Mouse (Mus musculus) induced T-regulatory cell, adult 2 months (primary cell): ENCODE results near the gene Lhx4.

Experiments
- DNase-seq: peaks from one replicate; pipeline ENCODE4 v3.0.0-alpha.2; 2012; ENCODE audit warnings: low read depth

Gene Lhx4

GRCm38 (mm10) chr1:155742411-155743363 lies 8.8 kb downstream of the Lhx4 start:
- DNase-seq: no peak

GRCm38 (mm10) chr1:155741988-155742387 lies 9.5 kb downstream of the Lhx4 start:
- peak; percentile 50 for DNase-seq

- peak; percentile 38 for DNase-seq
These were observed 10.0 kb downstream of the Lhx4 start for GRCm38 (mm10) chr1:155741378-155741945.

DNA sequence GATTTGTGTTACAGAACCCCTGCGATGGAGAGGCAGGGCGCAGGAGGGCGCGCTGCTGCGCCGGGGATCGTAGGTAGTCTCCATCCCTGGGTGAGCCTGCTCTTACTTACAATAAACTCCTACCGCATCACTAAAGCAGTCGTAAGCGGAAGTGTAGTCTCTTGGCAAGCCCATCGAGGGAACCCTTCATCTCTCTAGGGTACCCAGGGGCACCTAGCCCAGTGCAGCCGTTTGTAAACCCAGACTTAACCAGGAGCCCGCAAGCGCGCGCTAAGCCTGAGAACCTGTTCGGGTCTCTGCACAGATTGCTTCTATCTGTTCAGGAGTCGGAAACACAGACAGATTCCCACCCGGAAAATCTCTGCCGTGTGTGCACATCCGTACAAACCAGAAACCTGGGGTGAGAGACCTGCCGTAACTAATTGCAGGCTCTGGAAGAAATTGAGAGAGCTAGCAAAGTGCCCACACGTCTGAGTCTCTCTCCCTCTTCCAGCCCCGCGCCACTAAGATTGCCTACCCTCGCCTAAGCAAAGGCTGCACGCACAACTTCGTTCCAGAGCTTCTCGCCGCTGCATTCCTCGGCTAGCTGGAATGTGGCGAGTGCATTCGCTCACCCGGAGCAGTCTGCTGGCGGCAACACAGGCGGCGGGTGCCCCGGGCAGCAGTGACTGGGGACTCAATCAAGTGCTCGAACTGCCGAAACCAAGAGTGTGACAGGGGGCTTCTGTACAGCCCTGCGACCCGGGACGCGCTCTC lies 10.7 kb downstream of the Lhx4 start:
- DNase-seq: peak; percentile 55

DNA sequence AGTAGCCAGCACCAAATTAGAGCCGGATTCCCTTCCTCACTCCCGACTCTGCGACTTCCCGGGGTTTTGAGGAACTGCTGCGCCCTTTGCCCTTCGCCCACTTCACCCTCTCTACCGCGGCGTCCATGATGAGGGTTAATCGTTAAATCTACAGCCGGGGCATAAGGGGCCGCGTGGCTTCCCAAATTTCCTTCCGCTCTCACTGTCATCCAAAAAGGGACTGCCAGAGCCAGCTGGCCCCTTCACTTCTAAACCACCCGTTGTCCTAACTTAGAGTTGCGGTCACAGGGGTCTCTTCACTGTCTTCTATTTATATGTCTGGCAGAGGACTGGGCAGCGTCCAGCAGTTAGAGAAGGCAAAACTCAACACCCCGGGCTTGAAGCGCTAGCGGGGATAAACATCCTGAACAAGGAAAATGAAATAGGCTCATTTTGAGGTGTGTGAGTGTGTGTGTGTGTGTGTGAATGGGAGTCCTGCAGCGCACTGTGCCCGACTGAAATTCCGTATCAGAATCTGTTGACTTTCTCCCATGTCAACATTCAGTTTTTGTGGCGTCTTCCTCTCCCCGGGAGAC lies 13.6 kb downstream of the Lhx4 start:
- no peak for DNase-seq

DNA sequence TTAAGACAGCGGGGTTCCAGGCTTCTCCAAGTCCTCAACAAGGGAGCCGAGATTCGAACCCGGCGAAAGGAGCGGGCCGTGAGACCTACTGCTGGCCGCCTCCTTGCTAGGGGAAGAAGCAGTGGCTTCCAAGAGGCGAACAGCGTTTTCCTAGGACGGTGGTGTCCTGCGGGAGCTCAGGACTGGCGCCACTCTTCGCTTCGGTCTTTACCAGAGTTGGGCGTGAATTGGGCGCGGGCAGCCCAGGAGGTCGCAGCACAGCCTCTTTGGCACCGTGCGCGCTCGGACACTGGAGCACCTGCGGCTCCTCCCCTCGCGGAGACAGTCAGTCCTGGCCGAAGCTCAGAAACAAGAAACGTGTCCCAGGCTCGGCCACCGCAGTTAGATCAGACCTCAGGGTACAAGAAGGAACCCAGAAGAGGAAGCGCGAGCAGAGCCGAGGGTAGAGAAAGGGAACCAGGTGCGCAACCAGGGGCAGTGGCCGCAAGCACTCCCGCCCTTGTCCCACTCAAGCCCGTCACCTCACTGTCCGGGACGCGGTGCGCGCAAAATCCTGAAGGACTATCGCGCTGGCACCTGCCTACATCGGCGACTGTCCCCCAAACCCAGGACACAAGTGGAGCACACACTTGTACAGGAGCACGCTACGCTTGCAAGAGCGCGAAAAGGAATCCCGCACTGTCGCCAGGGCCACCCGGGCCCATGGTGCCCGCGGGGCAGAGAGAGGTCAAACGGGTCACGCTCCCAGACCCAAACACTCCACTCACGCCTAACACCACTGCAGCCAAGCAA lies 14.3 kb downstream of the Lhx4 start:
- no peak for DNase-seq

GRCm38 (mm10) chr1:155736096-155736825 lies 15.2 kb downstream of the Lhx4 start:
- DNase-seq: no peak

DNA sequence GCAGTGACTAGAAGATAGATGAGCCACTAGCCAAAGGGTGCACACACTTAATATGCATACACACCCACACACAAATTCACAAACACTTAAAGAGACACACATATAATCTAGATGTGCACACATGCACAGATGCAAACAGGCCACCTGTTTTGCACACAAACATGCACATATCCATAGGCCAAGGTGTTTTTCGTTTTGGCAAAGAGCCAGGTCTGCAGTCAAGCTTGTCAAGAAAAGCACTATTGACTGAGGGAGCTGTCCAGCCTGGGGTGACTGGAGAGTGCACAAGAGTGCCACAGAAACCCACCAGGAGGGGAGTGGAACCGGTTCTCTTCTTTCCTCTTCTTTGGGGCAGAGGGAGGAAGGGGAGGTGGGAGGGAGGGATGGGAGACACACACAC lies 20.3 kb downstream of the Lhx4 start:
- DNase-seq: no peak

- no peak for DNase-seq
These were observed 22.2 kb downstream of the Lhx4 start for GRCm38 (mm10) chr1:155729113-155729795.

- no peak for DNase-seq
These were observed 23.7 kb downstream of the Lhx4 start for GRCm38 (mm10) chr1:155727830-155728229.

- no peak for DNase-seq
These were observed 25.6 kb downstream of the Lhx4 start for GRCm38 (mm10) chr1:155725876-155726275.

GRCm38 (mm10) chr1:155724301-155724700 lies 27.2 kb downstream of the Lhx4 start:
- no peak for DNase-seq

GRCm38 (mm10) chr1:155722185-155722584 lies 29.3 kb downstream of the Lhx4 start:
- peak; percentile 43 for DNase-seq

DNA sequence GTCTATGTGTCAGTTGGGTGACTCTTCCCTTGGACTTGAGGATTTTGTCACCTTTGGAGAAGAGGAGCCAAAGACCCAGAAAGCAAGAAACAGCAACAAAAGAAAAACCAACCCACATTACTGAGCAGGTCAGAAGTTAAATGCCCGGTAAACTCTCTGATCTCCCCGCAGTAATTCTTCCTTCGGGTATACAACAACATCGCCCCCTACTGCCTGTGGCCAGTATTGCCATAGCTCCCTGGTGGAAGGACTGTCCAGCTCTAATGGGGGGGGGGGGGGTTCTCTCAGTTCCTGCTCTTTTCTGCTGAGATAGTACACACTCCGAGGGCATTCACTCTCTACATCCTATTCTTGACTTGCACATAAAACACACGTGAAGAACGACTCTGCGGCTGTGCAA lies 30.0 kb downstream of the Lhx4 start:
- DNase-seq: peak; percentile 51

DNA sequence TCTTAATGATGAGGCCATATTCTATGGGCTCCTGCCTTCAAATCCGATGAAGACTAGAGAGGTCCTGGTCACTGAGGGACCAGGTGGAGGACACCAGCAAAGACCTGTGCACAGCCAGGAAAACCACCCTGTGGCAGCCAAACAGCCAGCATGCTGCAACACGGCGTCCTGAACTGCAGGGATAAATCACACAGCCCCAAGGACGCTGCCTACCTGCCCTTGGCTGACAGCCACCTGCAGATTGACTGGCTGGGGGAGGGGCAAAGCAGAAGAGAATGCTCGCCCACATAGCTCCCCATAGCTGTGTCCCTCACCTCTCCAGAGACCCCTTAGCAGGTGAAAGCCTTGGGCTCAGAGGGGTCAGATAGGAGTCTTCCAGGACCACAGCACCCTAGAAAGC lies 31.5 kb downstream of the Lhx4 start:
- DNase-seq: no peak

GRCm38 (mm10) chr1:155718851-155719250 lies 32.6 kb downstream of the Lhx4 start:
- no peak for DNase-seq

DNA sequence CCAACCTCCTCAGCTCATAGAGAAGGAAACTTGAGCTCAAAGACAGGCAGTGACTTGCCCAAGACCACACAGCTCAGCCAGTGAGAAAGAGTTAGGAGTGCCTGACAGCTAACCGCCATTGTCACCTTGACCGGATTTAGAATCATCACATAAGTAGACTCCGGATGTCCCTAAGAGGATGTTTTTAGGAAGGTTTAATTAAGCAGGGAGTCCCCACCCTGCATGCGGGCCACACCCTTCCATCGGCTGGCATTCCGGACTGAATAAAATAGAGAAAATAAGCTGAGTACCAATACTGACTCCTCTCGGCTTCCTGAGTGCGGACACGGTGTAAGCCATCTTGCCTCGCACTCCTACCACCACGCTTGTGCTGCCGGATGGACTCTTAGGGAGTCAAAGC lies 34.2 kb downstream of the Lhx4 start:
- DNase-seq: no peak

DNA sequence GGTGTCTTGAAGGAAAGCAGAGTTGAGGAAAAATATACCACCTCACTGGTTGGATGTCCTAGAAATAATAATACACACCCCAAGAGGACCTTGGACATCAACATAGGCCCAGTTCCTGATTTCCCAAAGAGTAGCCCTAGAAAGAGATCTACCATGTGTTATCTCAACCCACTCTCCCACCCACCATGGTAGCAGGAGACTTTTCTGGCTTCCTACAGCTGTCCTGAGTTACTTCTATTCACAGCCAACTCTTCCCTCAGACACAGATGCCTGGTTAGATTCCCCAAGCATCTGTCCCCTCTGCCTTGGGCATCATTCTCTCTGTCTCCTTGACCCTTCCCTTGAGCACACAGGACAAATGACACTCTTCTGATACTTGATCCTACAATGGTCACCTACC lies 36.1 kb downstream of the Lhx4 start:
- no peak for DNase-seq

GRCm38 (mm10) chr1:155713306-155713705 lies 38.2 kb downstream of the Lhx4 start:
- no peak for DNase-seq

DNA sequence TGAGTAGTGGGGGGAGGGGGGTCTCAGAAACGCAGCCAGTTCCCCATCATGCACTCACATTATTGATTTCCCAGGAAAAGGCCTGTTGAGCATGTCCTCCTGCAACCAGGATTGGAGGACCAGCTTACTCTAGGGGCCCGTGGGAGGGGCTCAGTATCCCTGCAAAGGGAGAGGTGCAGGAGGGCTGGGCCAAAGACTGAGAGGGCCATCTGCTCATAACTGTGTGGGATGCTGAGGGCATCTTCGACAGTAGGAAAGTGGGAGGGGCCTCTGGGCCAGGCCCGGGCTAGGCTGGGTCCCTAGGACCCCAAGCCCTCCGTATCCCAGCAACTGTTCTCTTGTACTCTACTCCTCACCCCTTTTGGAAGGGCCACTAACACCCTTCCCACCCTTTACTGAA lies 47.3 kb downstream of the Lhx4 start:
- no peak for DNase-seq
